Mouse (Mus musculus): ENCODE measurements at regions not wholly inside any gene's neighbourhood (a gene's known extent, or its start where the extent isn't known, plus 50 kb on each side); places are given as distances from the start of the nearest gene placed in this dataset.

DNA sequence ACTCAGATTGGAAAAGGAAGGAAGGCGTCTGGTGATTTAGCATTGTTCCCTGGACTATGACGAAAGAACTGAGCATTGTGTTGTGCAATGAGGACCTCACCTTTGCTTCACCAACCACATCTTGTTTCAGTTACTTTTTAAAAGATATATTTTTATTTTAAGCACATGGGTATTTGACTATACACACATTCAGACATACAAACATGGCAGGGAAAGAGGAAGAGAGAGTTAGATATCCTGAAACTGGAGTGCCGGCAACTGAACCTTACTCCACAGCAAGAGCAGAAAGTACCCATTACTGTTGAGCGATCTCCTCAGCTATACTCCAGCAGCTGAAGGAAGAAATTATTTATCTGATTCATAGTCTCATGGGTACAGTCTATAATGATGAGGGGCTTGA lies 287.7 kb downstream of the Rps29 start:
- DNase-seq (ENCODE audit: low read depth), result no peak
- TF ChIP-seq POLR2A (IDR thresholded peaks at IDR 0.05; ENCODE audit: borderline replicate concordance, extremely low read depth, insufficient read depth, insufficient read length, poor library complexity, severe bottlenecking) (no peak), CTCF (IDR thresholded peaks at IDR 0.05; ENCODE audit: borderline replicate concordance, extremely low read depth, insufficient read depth, insufficient read length) (no peak)

DNA sequence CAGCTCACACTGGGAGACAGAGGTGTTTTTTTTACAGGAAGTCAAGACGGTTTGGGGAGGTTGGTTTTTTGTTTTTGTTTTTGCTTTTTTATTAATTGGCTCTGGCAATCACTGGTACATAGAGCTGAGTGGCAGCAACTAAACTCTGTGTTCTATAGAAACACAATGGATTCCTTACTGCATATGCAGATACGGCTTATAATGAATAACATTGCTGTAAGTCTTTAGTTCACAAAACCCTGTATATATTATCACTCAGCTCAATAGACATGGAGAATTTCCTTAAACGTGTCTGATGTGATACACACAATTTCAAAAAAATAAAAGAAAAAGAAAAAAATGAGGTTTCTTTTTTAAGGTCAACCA lies 296.0 kb downstream of the Rps29 start:
- DNase-seq (ENCODE audit: low read depth), result no peak
- TF ChIP-seq POLR2A (IDR thresholded peaks at IDR 0.05; ENCODE audit: borderline replicate concordance, extremely low read depth, insufficient read depth, insufficient read length, poor library complexity, severe bottlenecking) (no peak), CTCF (IDR thresholded peaks at IDR 0.05; ENCODE audit: borderline replicate concordance, extremely low read depth, insufficient read depth, insufficient read length) (no peak)

DNA sequence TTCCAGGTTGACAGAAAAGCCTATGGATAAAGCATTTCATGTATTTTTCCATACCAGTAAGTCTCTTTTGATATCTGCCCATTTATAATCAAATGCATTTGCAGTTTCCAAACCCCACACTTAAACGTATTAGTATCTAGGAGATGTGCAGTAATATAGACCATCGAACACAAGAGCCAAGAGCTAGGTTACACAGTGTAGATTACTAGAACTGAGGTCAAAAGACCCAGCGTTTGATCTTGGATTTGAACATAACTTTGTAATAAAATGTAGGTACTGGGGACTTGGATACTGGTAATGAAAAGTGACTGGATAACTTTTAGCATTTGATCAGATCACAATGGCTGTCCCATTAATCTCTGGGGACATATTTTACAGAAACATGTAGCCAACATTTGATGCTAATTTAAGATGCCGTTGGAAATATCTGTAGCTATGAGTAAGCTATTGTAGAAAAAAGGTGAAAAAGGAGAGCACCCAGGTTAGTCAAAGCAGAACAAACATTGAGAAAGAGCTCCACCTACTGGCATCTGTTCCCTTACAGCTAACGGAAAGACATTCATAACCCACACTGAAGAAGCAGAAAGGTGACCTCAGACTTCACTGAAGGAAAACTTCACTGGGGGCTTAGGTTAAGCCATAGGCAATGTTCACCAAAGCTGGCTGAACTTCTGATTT lies 296.5 kb downstream of the Rps29 start:
- peak; percentile 65; the same call in 1 of the 2 replicates for TF ChIP-seq CTCF (IDR thresholded peaks at IDR 0.05; ENCODE audit: borderline replicate concordance, extremely low read depth, insufficient read depth, insufficient read length)
- TF ChIP-seq POLR2A (IDR thresholded peaks at IDR 0.05; ENCODE audit: borderline replicate concordance, extremely low read depth, insufficient read depth, insufficient read length, poor library complexity, severe bottlenecking), result no peak
- peak; percentile 91 for DNase-seq (ENCODE audit: low read depth)

DNA sequence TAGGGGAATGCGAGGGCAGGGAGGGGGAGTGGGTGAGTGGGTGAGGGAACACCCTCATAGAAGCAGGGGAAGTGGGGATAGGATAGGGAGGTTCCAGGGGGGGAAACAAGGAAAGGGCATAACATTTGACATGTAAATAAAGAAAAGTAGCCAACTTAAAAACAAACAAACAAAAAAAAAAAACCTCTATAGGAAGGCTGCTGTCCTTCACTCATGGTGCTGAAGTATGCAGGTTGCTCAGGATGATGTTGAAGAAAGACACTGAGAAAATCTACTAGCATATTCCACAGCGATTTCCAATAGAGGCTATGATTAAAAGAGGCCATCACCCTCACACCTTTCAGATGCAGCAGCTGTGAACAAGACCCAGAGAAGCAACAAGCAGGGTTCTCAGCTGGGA lies 298.7 kb downstream of the Rps29 start:
- no peak for TF ChIP-seq CTCF (IDR thresholded peaks at IDR 0.05; ENCODE audit: borderline replicate concordance, extremely low read depth, insufficient read depth, insufficient read length)
- DNase-seq (ENCODE audit: low read depth), result no peak

DNA sequence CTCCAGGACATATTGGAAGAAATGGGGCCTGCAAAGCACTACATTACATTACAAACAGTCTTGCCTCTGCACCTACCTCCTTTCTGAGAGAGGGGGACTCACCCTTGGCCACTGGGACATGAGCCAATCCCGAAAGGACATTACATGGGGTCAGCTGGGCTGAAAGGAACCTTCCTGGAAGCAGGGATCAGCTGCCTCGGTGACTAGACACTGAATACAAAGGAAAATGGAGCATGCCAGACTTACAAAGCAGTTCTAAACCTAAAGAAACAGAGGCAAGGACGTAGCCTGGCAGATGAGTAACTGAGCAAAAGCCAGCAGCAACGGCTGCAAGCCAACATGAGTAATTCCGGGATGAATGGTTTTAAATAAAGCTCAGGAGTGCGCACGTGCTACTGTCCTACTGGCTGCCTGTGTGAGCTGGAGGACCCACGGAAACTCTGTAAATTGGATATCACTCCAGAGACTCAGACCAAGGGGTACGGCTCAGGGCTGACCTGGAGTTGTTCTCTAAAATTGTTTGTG lies 309.3 kb downstream of the Rps29 start:
- TF ChIP-seq CTCF (IDR thresholded peaks at IDR 0.05; ENCODE audit: borderline replicate concordance, extremely low read depth, insufficient read depth, insufficient read length) (no peak), POLR2A (IDR thresholded peaks at IDR 0.05; ENCODE audit: borderline replicate concordance, extremely low read depth, insufficient read depth, insufficient read length, poor library complexity, severe bottlenecking) (no peak)
- peak; percentile 47 for DNase-seq (ENCODE audit: low read depth)

DNA sequence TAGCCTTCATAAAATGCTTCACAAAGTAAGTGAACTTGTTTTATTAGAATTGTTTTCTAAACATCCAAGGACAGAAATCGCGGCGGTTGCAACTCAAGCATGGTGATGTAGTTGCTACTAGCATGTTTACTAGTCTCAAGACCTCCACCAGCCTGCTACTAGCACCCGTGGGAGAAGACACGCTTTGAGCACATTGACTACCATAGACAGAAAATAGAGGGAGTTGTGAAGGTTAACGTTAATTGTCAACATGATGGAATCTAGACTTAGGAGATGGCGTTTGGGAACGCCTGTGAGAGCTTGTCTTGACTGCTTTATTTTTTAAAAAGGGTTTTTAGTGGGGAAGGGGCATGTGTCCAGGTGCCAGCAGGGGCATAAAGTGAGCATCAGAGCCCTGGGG lies 318.2 kb downstream of the Rps29 start:
- no peak for DNase-seq (ENCODE audit: low read depth)
- TF ChIP-seq POLR2A (IDR thresholded peaks at IDR 0.05; ENCODE audit: borderline replicate concordance, extremely low read depth, insufficient read depth, insufficient read length, poor library complexity, severe bottlenecking) (no peak), CTCF (IDR thresholded peaks at IDR 0.05; ENCODE audit: borderline replicate concordance, extremely low read depth, insufficient read depth, insufficient read length) (no peak)

DNA sequence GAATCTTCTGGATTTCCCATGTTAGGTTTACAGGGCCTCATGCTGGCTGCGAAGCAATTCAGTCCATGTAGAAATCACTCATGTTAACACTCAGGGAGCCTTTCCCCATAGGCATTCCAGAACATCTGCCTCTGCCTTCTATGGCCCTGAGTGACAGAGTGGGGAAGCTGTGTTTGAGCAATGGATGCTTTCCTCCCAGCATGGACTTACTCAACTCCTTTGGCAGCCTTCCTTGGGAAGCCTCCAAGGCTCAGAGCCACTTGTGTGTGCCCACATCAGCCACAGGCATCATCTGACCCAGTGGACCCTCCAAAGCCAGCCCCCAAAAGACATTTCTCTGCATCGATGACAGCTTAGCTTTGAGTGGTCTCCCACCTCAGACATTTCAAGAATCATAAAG lies 318.8 kb downstream of the Rps29 start:
- no peak for DNase-seq (ENCODE audit: low read depth)
- TF ChIP-seq POLR2A (IDR thresholded peaks at IDR 0.05; ENCODE audit: borderline replicate concordance, extremely low read depth, insufficient read depth, insufficient read length, poor library complexity, severe bottlenecking), result no peak
- TF ChIP-seq CTCF (IDR thresholded peaks at IDR 0.05; ENCODE audit: borderline replicate concordance, extremely low read depth, insufficient read depth, insufficient read length), result no peak

DNA sequence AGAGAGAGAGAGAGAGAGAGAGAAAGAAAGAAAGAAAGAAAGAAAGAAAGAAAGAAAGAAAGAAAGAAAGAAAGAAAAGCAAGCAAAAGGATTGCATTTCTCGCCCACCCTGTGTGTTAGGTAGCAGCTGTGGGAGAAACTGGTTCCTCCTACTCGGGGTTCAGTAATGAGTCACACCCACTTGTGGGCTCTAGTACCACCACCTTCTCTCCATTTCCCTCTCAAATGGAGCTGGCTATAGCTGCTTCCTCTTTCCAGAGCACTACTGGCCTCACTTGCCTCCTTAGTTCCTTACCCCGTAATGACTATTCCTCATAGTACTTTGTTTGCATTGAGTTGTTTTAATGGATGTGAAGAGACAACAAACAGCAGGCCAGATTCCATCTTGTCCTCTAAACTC lies 323.0 kb downstream of the Rps29 start:
- no peak for TF ChIP-seq POLR2A (IDR thresholded peaks at IDR 0.05; ENCODE audit: borderline replicate concordance, extremely low read depth, insufficient read depth, insufficient read length, poor library complexity, severe bottlenecking)
- no peak for TF ChIP-seq CTCF (IDR thresholded peaks at IDR 0.05; ENCODE audit: borderline replicate concordance, extremely low read depth, insufficient read depth, insufficient read length)

DNA sequence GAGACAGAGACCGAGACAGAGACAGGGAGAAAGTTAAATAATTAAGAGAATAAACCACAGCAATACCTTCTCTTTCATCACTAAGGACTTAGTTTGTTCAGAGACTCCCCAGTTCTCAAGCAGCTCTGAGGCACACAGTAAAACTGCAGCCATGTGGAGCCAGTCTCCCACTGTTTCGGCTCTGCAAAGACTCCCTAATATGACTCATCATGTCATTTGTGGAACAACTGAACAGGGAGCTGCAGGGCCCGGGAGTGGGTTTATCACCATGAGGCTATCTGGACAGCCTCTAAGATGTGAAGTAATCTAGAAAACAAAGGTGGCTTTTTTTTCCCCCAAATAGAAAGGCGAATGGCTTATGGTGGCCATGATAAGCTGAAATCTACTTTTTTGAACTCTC lies 325.1 kb downstream of the Rps29 start:
- DNase-seq (ENCODE audit: low read depth), result no peak
- TF ChIP-seq CTCF (IDR thresholded peaks at IDR 0.05; ENCODE audit: borderline replicate concordance, extremely low read depth, insufficient read depth, insufficient read length), result no peak
- no peak for TF ChIP-seq POLR2A (IDR thresholded peaks at IDR 0.05; ENCODE audit: borderline replicate concordance, extremely low read depth, insufficient read depth, insufficient read length, poor library complexity, severe bottlenecking)

More for the DNA sequence above, 323.0 kb downstream of the Rps29 start:
- no peak for DNase-seq (ENCODE audit: low read depth)

DNA sequence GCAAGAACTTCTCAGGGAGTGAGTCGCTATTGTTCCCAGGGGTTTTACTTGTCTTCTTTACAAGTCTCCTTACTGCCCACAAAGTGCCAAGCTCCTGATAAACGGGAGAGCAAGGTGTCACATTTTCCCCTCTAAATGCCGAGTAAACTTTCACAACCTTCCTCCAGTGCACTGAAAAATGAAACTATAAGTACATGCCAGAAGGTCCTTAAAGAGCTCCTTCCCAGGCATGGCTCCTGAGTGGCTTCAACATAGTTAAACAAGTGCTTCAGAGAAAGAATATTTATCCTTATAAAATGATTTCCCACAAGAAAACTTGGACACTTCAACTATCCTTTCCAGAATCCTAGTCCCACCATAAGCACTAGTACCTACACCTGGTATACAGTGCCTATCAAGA lies 329.6 kb downstream of the Rps29 start:
- no peak for TF ChIP-seq CTCF (IDR thresholded peaks at IDR 0.05; ENCODE audit: borderline replicate concordance, extremely low read depth, insufficient read depth, insufficient read length)
- TF ChIP-seq POLR2A (IDR thresholded peaks at IDR 0.05; ENCODE audit: borderline replicate concordance, extremely low read depth, insufficient read depth, insufficient read length, poor library complexity, severe bottlenecking), result no peak
- no peak for DNase-seq (ENCODE audit: low read depth)

DNA sequence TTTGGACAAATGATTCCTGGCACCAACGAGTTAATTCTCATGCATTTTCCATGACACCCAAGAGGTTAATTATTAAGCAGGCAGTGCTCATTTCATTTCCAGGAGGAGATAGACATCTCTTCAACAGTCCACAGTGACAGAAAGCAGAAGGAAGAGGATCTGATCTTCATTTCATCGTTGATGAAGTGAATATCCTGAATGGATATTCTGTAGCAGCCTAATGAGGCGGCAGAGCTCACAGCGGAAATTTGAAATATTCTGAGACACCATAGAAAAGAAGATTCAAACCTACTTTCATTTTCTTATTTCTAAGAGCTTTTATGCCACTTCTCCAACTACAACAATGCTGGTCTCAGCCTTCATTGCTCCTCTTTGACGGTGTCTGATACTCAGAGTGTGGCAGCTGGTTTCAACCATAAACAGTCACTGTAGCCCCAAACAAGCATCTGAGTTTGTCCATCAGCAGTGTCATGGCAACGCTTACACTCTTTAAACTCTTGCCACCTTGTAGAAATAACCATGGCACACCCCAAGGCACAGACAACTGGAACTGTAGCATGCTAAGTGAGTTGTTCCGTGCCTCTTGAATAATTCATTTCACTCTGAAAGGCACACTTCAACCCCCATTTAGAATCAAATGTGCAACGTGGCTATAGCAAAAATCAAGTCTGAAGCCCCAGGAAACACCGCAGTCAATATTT lies 331.3 kb downstream of the Rps29 start:
- TF ChIP-seq POLR2A (IDR thresholded peaks at IDR 0.05; ENCODE audit: borderline replicate concordance, extremely low read depth, insufficient read depth, insufficient read length, poor library complexity, severe bottlenecking) (no peak), CTCF (IDR thresholded peaks at IDR 0.05; ENCODE audit: borderline replicate concordance, extremely low read depth, insufficient read depth, insufficient read length) (no peak)
- DNase-seq (ENCODE audit: low read depth), result peak; percentile 50

DNA sequence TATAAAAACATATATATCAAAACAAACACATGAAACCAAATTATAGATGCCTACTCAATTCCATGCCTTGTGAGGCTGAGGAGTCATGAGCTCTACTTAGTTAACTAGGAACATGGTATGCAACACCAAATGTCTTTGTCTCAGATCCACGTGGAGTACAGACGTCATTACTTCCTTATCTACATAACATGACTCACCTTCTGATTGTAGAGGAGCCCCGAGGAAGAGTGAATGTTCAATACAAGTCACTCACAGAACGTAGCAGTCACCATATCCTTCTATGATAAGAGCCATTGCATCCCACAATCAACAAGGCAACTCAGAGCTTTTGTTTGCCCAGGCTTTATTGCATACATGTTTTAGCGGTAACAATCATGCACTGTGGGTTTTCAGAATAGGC lies 364.6 kb downstream of the Rps29 start:
- DNase-seq (ENCODE audit: low read depth), result no peak
- no peak for TF ChIP-seq POLR2A (IDR thresholded peaks at IDR 0.05; ENCODE audit: borderline replicate concordance, extremely low read depth, insufficient read depth, insufficient read length, poor library complexity, severe bottlenecking)
- no peak for TF ChIP-seq CTCF (IDR thresholded peaks at IDR 0.05; ENCODE audit: borderline replicate concordance, extremely low read depth, insufficient read depth, insufficient read length)

Data from brain, embryonic 14.5 days (tissue).